Mouse (Mus musculus): ENCODE data around the gene Cldn14. TPM values are rescaled to one million over a fixed set of nuclear protein-coding genes. Genes with fewer than 3 reads are reported as not detected.
"Not testable (repeated sequence)": the region's sequence is repeated elsewhere in the genome, so short reads cannot be mapped to it uniquely, and the experiment has no call there.

The Cldn14 gene
- total RNA-seq, 1 experiment from 2014 or later, result not detected

GRCm38 (mm10) chr16:94011224-94011623, 2.6 kb upstream of the Cldn14 start:
- ATAC-seq (ENCODE audit: extremely low read depth, insufficient number of reproducible peaks, low FRiP score, poor library complexity, severe bottlenecking), result peak; percentile 58

DNA sequence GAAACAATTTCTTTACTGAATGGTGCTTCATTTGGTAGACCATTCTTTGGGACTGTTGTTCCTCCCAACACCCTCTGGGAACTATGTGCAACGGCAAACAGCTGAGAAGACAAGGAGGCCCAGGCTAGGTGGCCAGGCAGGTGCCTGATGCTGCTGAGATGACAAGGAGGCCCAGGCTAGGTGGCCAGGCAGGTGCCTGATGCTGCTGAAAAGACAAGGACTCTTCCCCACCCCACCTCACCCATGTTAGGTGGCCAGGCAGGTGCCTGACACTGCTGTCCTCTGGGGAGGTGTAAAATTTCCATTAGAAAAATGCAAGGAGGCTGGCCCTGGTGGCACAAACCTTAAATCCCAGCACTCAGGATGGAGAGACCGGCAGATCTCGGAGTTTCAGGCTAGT, 2.0 kb upstream of the Cldn14 start:
- ATAC-seq (ENCODE audit: extremely low read depth, insufficient number of reproducible peaks, low FRiP score, poor library complexity, severe bottlenecking), result peak; percentile 21; the same call in 1 of the 2 replicates

GRCm38 (mm10) chr16:94010156-94010555, 1.5 kb upstream of the Cldn14 start:
- no peak for ATAC-seq (ENCODE audit: extremely low read depth, insufficient number of reproducible peaks, low FRiP score, poor library complexity, severe bottlenecking)

- no peak for ATAC-seq (ENCODE audit: extremely low read depth, insufficient number of reproducible peaks, low FRiP score, poor library complexity, severe bottlenecking)
Measured at GRCm38 (mm10) chr16:94009356-94009755, 719 bp upstream of the Cldn14 start.

GRCm38 (mm10) chr16:94006706-94007665, 1.7 kb downstream of the Cldn14 start:
- ATAC-seq (ENCODE audit: extremely low read depth, insufficient number of reproducible peaks, low FRiP score, poor library complexity, severe bottlenecking), result no peak

GRCm38 (mm10) chr16:94003478-94003877, 5.2 kb downstream of the Cldn14 start:
- ATAC-seq (ENCODE audit: extremely low read depth, insufficient number of reproducible peaks, low FRiP score, poor library complexity, severe bottlenecking), result no peak

DNA sequence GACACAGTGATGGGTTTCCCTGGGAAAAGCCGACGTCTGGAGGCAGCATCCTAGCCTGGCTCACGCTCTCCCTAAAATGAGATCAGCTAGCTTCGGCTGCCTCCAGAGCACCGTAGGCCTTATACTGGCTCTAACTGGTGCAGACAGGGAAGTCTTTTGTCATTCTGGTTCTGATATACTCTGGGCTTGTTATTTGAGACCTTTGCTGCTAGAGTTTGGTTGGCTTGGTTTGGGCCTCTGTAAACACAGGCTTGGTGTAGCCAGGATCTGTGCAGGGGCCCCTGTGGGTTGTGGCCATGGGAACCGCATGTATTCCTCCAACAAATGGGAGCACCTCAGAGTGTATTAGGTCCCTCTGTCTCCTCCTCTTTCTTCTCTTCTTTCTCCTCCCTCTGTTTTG, 7.3 kb downstream of the Cldn14 start:
- ATAC-seq (ENCODE audit: extremely low read depth, insufficient number of reproducible peaks, low FRiP score, poor library complexity, severe bottlenecking), result no peak

GRCm38 (mm10) chr16:93998895-93999294, 9.7 kb downstream of the Cldn14 start:
- ATAC-seq (ENCODE audit: extremely low read depth, insufficient number of reproducible peaks, low FRiP score, poor library complexity, severe bottlenecking), result no peak

GRCm38 (mm10) chr16:93983576-93983975, 25.1 kb downstream of the Cldn14 start:
- no peak for ATAC-seq (ENCODE audit: extremely low read depth, insufficient number of reproducible peaks, low FRiP score, poor library complexity, severe bottlenecking)

DNA sequence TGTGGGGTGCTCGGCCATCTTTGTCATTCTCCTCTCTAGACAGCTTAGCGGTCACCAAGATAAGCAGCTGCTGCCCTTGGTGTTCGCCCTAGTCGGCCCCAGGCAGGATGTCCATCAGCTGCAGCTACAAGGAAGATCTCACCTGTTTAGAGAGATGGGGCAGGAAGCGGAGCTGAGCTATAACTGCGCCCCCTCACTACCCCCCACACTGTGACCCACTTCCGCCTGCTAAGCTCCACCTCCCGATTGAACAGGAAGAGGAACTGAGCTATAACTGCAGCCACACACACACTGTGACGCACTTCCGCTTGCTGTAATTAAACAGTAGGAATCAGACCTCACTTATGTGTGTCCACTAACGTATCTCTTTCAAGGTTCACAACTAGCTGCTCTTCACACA, 26.3 kb downstream of the Cldn14 start:
- ATAC-seq (ENCODE audit: extremely low read depth, insufficient number of reproducible peaks, low FRiP score, poor library complexity, severe bottlenecking), result no peak

- no peak for ATAC-seq (ENCODE audit: extremely low read depth, insufficient number of reproducible peaks, low FRiP score, poor library complexity, severe bottlenecking)
Measured at GRCm38 (mm10) chr16:93981190-93981841, 27.3 kb downstream of the Cldn14 start.

DNA sequence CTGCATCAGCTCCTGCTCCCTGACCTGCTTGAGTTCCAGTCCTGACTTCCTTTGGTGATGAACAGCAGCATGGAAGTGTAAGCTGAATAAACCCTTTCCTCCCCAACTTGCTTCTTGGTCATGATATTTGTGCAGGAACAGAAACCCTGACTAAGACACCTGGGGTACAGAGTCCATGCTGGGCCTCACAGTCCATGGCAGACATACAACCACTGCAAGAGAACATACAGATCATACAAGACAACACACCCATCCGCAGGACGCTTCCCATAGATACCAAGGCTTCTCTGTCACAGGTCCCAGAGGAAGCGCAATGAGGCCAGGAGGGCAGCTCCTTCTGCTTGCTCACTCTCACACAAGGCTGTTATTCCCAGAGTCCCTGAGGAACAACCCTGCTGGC, 28.3 kb downstream of the Cldn14 start:
- not testable (repeated sequence) for ATAC-seq (ENCODE audit: extremely low read depth, insufficient number of reproducible peaks, low FRiP score, poor library complexity, severe bottlenecking)

- ATAC-seq (ENCODE audit: extremely low read depth, insufficient number of reproducible peaks, low FRiP score, poor library complexity, severe bottlenecking), result no peak
Measured at GRCm38 (mm10) chr16:93979316-93979715, 29.3 kb downstream of the Cldn14 start.

- no peak for ATAC-seq (ENCODE audit: extremely low read depth, insufficient number of reproducible peaks, low FRiP score, poor library complexity, severe bottlenecking)
Measured at GRCm38 (mm10) chr16:93977587-93977986, 31.1 kb downstream of the Cldn14 start.

GRCm38 (mm10) chr16:93976907-93977306, 31.7 kb downstream of the Cldn14 start:
- ATAC-seq (ENCODE audit: extremely low read depth, insufficient number of reproducible peaks, low FRiP score, poor library complexity, severe bottlenecking), result no peak

DNA sequence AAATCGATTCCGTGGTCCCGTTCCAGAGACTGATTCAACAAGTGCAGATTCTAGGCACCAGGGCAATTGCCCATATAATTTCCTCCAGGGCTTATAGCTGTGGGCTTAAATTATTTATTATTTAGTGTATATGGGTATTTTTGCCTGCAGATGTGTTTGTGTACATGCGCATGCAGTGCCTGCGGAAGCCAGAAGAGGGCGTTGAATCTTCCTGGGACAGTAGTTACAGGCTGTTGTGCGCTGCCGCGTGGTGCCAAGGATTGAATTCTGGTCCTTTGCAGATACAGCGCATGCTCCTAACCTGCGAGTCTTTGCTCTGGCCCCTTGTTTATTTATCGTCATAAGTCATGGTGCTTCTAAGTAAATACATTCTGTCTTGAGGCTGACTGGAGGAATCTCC, 33.2 kb downstream of the Cldn14 start:
- no peak for ATAC-seq (ENCODE audit: extremely low read depth, insufficient number of reproducible peaks, low FRiP score, poor library complexity, severe bottlenecking)

GRCm38 (mm10) chr16:93974278-93974677, 34.4 kb downstream of the Cldn14 start:
- no peak for ATAC-seq (ENCODE audit: extremely low read depth, insufficient number of reproducible peaks, low FRiP score, poor library complexity, severe bottlenecking)

DNA sequence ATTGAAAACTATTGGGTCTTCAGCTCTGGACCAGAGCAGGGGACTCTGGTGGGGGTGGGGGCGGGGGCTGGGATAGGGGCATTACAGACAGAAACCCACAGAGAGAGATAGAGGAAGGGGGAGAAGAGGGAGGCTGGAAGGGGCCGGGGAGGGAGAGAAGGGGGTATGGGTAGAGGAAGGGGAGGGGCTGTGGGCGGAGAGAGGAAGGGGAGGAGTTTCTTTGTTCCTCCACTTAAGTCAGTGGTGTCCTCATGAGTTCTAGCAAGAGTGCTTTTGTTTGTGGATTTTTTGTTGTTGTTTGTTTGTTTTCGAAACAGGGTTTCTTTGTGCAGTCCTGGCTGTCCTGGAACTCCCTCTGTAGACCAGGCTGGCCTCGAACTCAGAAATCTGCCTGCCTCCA, 35.1 kb downstream of the Cldn14 start:
- ATAC-seq (ENCODE audit: extremely low read depth, insufficient number of reproducible peaks, low FRiP score, poor library complexity, severe bottlenecking), result peak; percentile 49; the same call in 1 of the 2 replicates

GRCm38 (mm10) chr16:93973123-93973522, 35.5 kb downstream of the Cldn14 start:
- ATAC-seq (ENCODE audit: extremely low read depth, insufficient number of reproducible peaks, low FRiP score, poor library complexity, severe bottlenecking), result no peak

DNA sequence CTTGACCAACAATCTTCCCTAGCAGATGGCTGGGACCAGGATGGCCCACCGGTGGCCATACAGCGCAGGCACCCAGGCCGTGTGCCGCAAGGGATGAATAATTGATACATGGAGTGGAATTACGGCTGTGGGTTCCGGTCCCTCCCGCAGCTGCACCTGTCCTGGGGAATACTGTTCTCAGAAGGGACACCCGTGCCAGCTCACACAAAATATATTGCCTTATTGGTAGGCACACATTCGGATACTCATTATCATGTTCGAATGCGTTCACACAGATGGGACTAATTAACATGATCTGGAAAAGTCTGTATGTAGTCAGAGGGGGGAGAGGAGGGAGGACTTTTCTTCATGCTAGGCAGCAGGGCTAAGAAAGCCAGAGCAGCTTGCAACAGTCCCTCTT, 37.6 kb downstream of the Cldn14 start:
- no peak for ATAC-seq (ENCODE audit: extremely low read depth, insufficient number of reproducible peaks, low FRiP score, poor library complexity, severe bottlenecking)
